Mouse (Mus musculus) E14TG2a.4 (cell line): Measurements from ENCODE around the gene Cat.

ENCODE experiments used
- H3K27me3 ChIP-seq: 2 replicates; pipeline ENCODE4 v1.6.1; 2014; ENCODE audit warnings: low read length, control low read depth; ENCODE audit not compliant: insufficient read depth
- H3K36me3 ChIP-seq: 2 replicates; pipeline ENCODE4 v1.6.1; 2014; ENCODE audit warnings: low read length, control low read depth; ENCODE audit not compliant: insufficient read depth
- H3K4me1 ChIP-seq: replicated peaks from 2 replicates; pipeline ENCODE4 v1.6.1; 2014; ENCODE audit warnings: low read depth, low read length, control low read depth
- H3K4me3 ChIP-seq: replicated peaks from 2 replicates; pipeline ENCODE4 v1.5.1; 2014; ENCODE audit warnings: mild to moderate bottlenecking, low read length
- H3K9me3 ChIP-seq: 2 replicates; pipeline ENCODE4 v1.6.1; 2014; ENCODE audit warnings: low read length, control low read depth
- CTCF ChIP-seq: conservative IDR thresholded peaks from 2 replicates; pipeline ENCODE4 v1.5.1; 2014; ENCODE audit warnings: low read length
- NANOG ChIP-seq: IDR thresholded peaks from 2 replicates; pipeline ENCODE4 v1.6.1; 2014; ENCODE audit warnings: borderline replicate concordance, low read length, mixed read lengths
- POU5F1 ChIP-seq: IDR thresholded peaks from 2 replicates; pipeline ENCODE4 v1.6.1; 2014; ENCODE audit warnings: low read length, borderline replicate concordance

Gene Cat

DNA sequence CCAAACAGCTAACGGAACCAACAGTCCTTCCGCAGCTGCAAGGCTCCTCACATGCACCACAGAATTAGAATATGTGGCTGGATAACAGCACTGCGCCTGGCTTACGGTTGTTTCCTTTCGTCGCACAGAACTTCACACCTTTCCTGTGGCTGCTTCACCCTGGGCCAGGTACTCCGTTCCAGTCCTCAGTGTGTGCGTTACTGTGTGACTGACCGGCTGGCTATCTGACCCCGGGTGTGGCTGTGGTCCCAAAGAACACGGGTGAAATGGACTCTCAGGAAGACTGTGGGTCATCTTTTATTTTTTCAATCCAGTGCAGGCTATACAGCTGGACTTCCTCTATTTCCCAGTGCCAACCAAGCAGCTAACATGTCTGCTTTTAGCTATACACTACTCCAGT, 19.5 kb downstream of the Cat start:
- Histone ChIP-seq H3K27me3 (no peaks in the 10 kb centered on the region), H3K4me1 (no peaks in the 10 kb centered on the region)
- TF ChIP-seq CTCF (no peak), NANOG (no peak), POU5F1 (no peak)

DNA sequence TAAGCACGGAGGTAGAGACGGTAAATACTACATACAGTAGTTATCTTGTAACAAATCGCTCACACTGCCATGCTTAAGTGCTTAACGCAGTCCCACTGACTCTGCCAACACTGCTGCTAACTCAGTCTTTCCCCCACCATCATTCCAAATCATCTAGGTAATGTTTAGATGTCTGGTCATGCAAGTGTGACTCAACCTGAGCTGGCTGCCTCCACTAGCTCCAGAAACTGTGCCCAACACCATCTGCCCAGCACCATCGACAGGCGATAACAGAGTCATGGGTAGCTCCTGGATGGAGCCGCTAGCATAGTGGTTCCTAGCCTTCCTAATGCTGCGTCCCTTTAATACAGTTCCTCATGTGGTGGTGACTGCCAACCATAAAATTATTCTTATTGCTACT, 20.4 kb downstream of the Cat start:
- H3K36me3 ChIP-seq: peaks cover 86% of the 10 kb centered on the region
- H3K4me1 ChIP-seq: peaks cover 7% of the 10 kb centered on the region
- no peak overlapping the region for H3K4me3 ChIP-seq
- H3K9me3 ChIP-seq: no peaks in the 10 kb centered on the region
- H3K27me3 ChIP-seq: no peaks in the 10 kb centered on the region
- TF ChIP-seq POU5F1 (no peak), NANOG (no peak), CTCF (no peak)

More for the DNA sequence above, 19.5 kb downstream of the Cat start:
- Histone ChIP-seq H3K36me3 (peaks cover 88% of the 10 kb centered on the region), H3K4me3 (no peak overlapping the region), H3K9me3 (no peaks in the 10 kb centered on the region)

DNA sequence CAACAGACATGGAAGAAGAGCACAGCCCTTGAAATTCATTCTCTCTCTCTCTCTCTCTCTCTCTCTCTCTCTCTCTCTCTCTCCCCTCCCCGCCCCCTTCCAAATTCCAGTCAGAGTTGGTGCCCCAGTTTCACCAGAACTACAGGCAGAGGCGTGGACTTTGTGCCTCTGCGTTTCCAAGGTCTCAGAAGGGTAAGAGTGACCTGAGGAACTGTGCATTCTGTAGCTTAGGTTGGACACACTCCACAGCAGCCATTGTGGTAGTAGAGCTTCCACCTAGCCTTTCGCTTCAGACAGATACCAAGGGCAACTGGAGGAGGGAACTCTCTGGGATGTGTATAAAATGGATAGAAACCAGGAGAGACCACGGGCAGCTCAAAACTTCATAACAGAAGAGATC, 22.2 kb downstream of the Cat start:
- H3K4me3 ChIP-seq: no peak overlapping the region
- H3K36me3 ChIP-seq: peaks cover 72% of the 10 kb centered on the region
- no peaks in the 10 kb centered on the region for H3K27me3 ChIP-seq
- no peak for TF ChIP-seq NANOG
- H3K9me3 ChIP-seq: no peaks in the 10 kb centered on the region
- H3K4me1 ChIP-seq: peaks cover 17% of the 10 kb centered on the region

DNA sequence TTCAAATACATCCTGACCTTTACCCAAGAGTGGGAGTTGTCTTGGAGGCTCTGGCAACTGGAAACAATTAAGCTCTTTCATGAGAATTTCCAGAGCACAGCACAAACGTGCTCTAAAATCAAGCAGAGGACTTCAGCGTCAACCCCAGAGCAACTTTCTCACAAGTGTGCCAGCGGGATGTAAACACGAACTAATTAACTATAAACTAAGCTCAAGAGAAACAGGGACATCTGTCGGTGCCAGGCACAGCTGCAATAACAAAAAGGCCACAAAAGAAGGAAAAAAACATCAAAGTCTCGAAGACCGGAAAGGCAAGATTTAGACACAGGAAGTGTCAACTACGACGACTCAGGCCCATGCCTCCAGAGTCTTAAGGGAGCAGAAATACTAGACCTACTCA, 23.2 kb downstream of the Cat start:
- no peaks in the 10 kb centered on the region for H3K27me3 ChIP-seq
- peaks cover 62% of the 10 kb centered on the region for H3K36me3 ChIP-seq
- H3K4me3 ChIP-seq: no peak overlapping the region
- no peak for TF ChIP-seq POU5F1
- TF ChIP-seq CTCF: no peak
- TF ChIP-seq NANOG: no peak
- H3K4me1 ChIP-seq: peaks cover 17% of the 10 kb centered on the region
- no peaks in the 10 kb centered on the region for H3K9me3 ChIP-seq

DNA sequence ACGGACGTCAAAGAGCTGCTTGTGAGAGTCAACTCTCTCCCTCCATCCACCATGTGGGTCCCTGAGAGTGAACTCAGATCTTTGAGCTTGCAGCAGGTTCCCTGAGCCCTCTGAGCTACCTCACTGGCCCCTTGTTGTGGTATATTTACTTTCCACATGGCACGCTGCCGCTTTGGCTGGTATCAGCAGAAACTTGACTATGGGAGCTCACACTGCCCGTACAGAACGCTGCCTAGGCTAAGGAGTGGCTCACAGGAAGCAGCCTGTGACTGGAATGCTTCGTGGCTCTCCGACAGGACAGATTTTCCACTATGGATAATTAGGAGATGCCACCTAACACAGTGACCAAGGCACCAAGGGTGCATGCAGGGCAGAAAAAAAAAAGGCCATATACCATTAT, 23.8 kb downstream of the Cat start:
- no peak for TF ChIP-seq POU5F1
- TF ChIP-seq CTCF: no peak
- TF ChIP-seq NANOG: no peak
- H3K36me3 ChIP-seq: peaks cover 60% of the 10 kb centered on the region
- H3K4me3 ChIP-seq: no peak overlapping the region
- no peaks in the 10 kb centered on the region for H3K9me3 ChIP-seq
- H3K4me1 ChIP-seq: peaks cover 17% of the 10 kb centered on the region
- no peaks in the 10 kb centered on the region for H3K27me3 ChIP-seq

DNA sequence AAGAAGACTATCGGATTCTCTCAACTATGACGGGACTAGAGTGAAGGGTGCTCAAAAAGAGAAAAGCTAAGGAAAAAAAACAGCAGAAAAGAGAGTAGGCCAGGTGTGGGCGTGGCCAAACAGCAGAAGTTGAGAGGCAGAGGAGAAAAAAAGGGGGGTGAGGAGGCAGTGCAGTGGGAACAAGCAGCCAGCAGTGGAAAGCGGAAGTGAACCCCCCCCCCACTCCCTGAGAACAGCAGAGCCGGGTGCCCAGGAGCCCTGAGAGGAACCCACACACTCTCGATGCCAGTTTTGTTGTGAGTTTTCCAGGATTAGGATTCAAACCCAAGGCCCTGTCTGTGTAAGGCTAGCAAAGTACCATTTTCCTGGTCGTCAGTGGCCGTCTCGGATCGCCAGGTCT, 25.9 kb downstream of the Cat start:
- Histone ChIP-seq H3K27me3 (no peaks in the 10 kb centered on the region), H3K36me3 (peaks cover 64% of the 10 kb centered on the region), H3K4me1 (peaks cover 17% of the 10 kb centered on the region), H3K4me3 (no peak overlapping the region; the same call in 1 of the 2 replicates), H3K9me3 (no peaks in the 10 kb centered on the region)
- no peak for TF ChIP-seq NANOG
- no peak for TF ChIP-seq POU5F1
- no peak for TF ChIP-seq CTCF

DNA sequence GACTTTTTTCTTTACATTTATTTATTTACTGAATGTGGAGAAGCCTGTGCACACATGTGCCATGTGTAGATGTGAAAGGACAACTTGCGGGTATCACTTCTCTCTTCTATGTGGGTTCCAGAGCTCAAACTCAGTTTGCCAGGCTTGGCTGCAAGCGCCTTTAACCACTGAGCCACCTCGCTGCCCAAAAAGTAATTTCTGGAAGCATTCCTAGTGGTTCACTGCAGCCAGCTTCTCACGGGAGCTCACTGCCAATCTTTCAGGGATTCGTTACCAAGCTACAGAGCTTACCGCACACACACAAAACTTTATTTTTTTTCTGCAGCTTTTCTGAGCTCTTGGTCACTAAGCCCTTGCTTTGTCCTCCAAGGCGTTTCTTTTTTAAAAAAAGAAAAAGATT, 27.3 kb downstream of the Cat start:
- H3K9me3 ChIP-seq: no peaks in the 10 kb centered on the region
- TF ChIP-seq POU5F1 (no peak), CTCF (no peak), NANOG (no peak)

DNA sequence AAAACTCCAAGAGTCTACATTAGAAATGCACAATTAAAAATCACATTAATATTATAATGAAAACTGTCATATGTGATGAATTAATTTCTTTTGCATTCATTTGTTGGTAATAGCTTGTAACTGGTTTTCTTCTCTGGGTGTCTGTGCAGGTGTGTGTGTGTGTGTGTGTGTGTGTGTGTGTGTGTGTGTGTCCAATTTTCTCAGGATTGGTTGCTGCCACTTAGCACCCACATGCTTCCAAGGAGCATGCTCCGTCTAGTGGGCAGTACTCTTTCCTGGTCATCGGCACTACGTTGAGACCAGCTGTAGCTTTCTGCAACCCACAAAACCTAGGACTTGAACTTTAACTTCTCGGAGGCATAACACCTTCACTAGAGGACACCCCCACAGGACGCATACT, 27.9 kb downstream of the Cat start:
- TF ChIP-seq CTCF (no peak), POU5F1 (no peak), NANOG (no peak)

More for the DNA sequence above, 27.3 kb downstream of the Cat start:
- H3K4me3 ChIP-seq: no peak overlapping the region
- H3K36me3 ChIP-seq: peaks cover 64% of the 10 kb centered on the region
- H3K27me3 ChIP-seq: no peaks in the 10 kb centered on the region
- H3K4me1 ChIP-seq: peaks cover 17% of the 10 kb centered on the region

DNA sequence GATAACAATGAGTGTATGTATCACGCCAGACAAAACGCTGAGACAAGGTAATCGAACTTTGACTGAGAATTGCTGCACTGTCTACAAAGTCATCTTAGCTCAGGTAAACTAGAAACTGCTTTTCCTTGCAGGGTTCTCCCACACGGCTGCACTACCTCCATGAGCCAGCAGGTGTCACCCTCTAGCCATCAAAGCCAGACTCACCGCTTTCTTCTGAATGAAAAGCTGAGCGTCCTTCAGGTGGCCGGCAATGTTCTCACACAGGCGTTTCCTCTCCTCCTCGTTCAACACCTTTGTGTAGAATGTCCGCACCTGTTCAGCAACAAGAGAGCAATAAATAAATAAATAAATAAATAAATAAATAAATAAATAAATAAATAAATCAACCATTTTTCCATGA, 28.3 kb downstream of the Cat start:
- Histone ChIP-seq H3K9me3 (no peaks in the 10 kb centered on the region), H3K4me3 (no peak overlapping the region), H3K4me1 (peaks cover 17% of the 10 kb centered on the region), H3K27me3 (no peaks in the 10 kb centered on the region), H3K36me3 (peaks cover 57% of the 10 kb centered on the region)
- TF ChIP-seq POU5F1 (no peak), CTCF (peak; percentile 90)

More for the DNA sequence above, 27.9 kb downstream of the Cat start:
- no peaks in the 10 kb centered on the region for H3K9me3 ChIP-seq
- H3K4me1 ChIP-seq: peaks cover 17% of the 10 kb centered on the region
- peaks cover 61% of the 10 kb centered on the region for H3K36me3 ChIP-seq
- H3K27me3 ChIP-seq: no peaks in the 10 kb centered on the region
- H3K4me3 ChIP-seq: no peak overlapping the region
